Mouse (Mus musculus): ENCODE data around the gene Snx6.
"Not testable (repeated sequence)": the region's sequence is repeated elsewhere in the genome, so short reads cannot be mapped to it uniquely, and the experiment has no call there.

GRCm38 (mm10) chr12:54738661-54739243 is 56.8 kb downstream of the Snx6 start:
- TF ChIP-seq CTCF, EP300 (IDR thresholded peaks at IDR 0.05): not testable (repeated sequence)

Measured in lung, postnatal 0 days (tissue).